Comparison of ENCODE assay signal across 13 mouse cellular contexts in the genomic region with DNA sequence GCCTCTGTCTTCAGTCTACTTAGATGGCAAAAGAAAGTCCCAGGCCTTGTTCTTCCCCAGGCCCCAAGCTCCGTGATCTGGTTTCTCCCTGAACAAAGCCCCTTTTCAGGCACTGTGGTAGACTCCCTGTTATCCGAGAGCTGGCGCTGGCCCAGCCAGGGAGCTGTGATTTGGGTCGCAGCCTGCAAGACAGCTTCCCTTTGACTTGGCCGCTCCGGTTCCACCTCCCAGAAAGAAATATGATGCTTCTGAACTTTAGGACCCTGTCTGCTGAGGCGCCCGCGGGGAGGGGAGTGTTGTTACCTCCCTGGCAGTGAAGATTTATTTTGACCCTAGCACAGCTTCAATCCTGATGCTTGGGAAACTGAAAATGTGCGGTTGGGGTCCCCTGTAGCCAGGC. TPM values are rescaled to one million over a fixed set of nuclear protein-coding genes. Genes with fewer than 3 reads are reported as not detected.
DNase-seq lines count a peak whose midpoint lies in the region; ATAC-seq and TF ChIP-seq lines count a peak whose summit lies in the region.
"Had no signal": no experiment of that assay in that cellular context is flagged by ENCODE, and none has a peak within 500 bp of the region (broad histone marks: within the 10 kb centered on the region; RNA-seq: fewer than 3 reads in every experiment).

No protein-coding gene starts in this region.

- H3K27me3 ChIP-seq in kidney, embryonic 14.5 days (ENCODE audit: control insufficient read depth, insufficient read depth, low read length), result no peaks in the 10 kb centered on the region
- no peaks in the 10 kb centered on the region for H3K27me3 ChIP-seq in limb, embryonic 12.5 days

- peaks cover 25% of the 10 kb centered on the region; the same call in 1 of the 2 replicates for H3K4me1 ChIP-seq in kidney, embryonic 14.5 days (ENCODE audit: control insufficient read depth, insufficient read depth, low read length)
- peaks cover 21% of the 10 kb centered on the region for H3K4me1 ChIP-seq in limb, embryonic 12.5 days (replicated peaks)
- H3K4me1 ChIP-seq in lung, adult 2 months (ENCODE audit: control insufficient read depth, insufficient read depth, low read length), result no peaks in the 10 kb centered on the region

- no peak overlapping the region for H3K4me2 ChIP-seq in kidney, embryonic 14.5 days (replicated peaks; ENCODE audit: low read depth, low read length)
- no peak overlapping the region; the same call in 1 of the 2 replicates for H3K4me2 ChIP-seq in limb, embryonic 12.5 days

- no peak overlapping the region for H3K9ac ChIP-seq in kidney, embryonic 14.5 days (ENCODE audit: low read depth, low read length)
- H3K9ac ChIP-seq in limb, embryonic 12.5 days (replicated peaks), result no peak overlapping the region
- H3K9ac ChIP-seq: forebrain, postnatal 0 days had no signal

- TF ChIP-seq CTCF in brain, embryonic 14.5 days (IDR thresholded peaks at IDR 0.05; ENCODE audit: borderline replicate concordance, extremely low read depth, insufficient read depth, insufficient read length), result no peak
- TF ChIP-seq CTCF in lung, adult 2 months (IDR thresholded peaks at IDR 0.05; ENCODE audit: insufficient read depth, low read length), result no peak

- peak; percentile 84 for ATAC-seq in kidney, embryonic 14.5 days (ENCODE audit: low FRiP score, low TSS enrichment)
- peak; percentile 53; the same call in 1 of the 2 replicates for ATAC-seq in limb, embryonic 12.5 days (ENCODE audit: insufficient number of reproducible peaks, insufficient read depth, low FRiP score, low TSS enrichment, low read depth)
- ATAC-seq: forebrain, postnatal 0 days had no signal

- peak overlapping the region; percentile 42 for H3K27ac ChIP-seq in kidney, embryonic 14.5 days (ENCODE audit: low read depth, low read length)
- H3K27ac ChIP-seq in limb, embryonic 12.5 days, result peak overlapping the region; percentile 76

- no peaks in the 10 kb centered on the region for H3K9me3 ChIP-seq in kidney, embryonic 14.5 days (ENCODE audit: control insufficient read depth, low read length)
- no peaks in the 10 kb centered on the region for H3K9me3 ChIP-seq in limb, embryonic 12.5 days

- no peak for TF ChIP-seq POLR2A in brain, embryonic 14.5 days (IDR thresholded peaks at IDR 0.05; ENCODE audit: borderline replicate concordance, extremely low read depth, insufficient read depth, insufficient read length, poor library complexity, severe bottlenecking)
- TF ChIP-seq POLR2A in lung, adult 2 months (IDR thresholded peaks at IDR 0.05; ENCODE audit: borderline replicate concordance, extremely low read depth, low read depth, low read length), result no peak

- DNase-seq in kidney, adult 9 months, result no peak
- DNase-seq in brain, embryonic 14.5 days (ENCODE audit: low read depth), result peak; percentile 51
- DNase-seq in embryo, embryonic 10.5 days (ENCODE audit: low spot score), result peak; percentile 78
- DNase-seq in layer of hippocampus, postnatal 36 days, result no peak
- DNase-seq in lung, adult 2 months, result no peak
- DNase-seq: cerebellum, adult 9-11 months; forebrain, postnatal 0 days; right cerebral cortex, postnatal 25 days; thymus, adult 2 months had no signal

- H3K36me3 ChIP-seq in kidney, embryonic 14.5 days (ENCODE audit: control insufficient read depth, insufficient read depth, low read length), result no peaks in the 10 kb centered on the region
- H3K36me3 ChIP-seq in limb, embryonic 12.5 days, result no peaks in the 10 kb centered on the region

- 5% methylated on average over 10 of the region's 10 CpGs for WGBS in kidney, embryonic 14.5 days
- 11% methylated on average over 10 of the region's 10 CpGs for WGBS in limb, embryonic 12.5 days
- WGBS in lung, adult 2 months, result 51% methylated on average over 10 of the region's 10 CpGs

- H3K4me3 ChIP-seq in kidney, embryonic 14.5 days (ENCODE audit: low read length), result no peak overlapping the region
- no peak overlapping the region for H3K4me3 ChIP-seq in limb, embryonic 12.5 days (replicated peaks)
- no peak overlapping the region for H3K4me3 ChIP-seq in lung, adult 2 months (replicated peaks; ENCODE audit: extremely low read depth, low read depth, low read length)

RNA-seq across cellular contexts. Expression of a gene that starts 18.1 kb away (rescaled TPM):
- polyA plus RNA-seq in kidney, embryonic 14.5 days (2014; fragmentation: Nextera tagmentation; extraction: Ambion mirVana), result 3.2 and 4.0 TPM in 2 replicates
- 0.57 and 0.72 TPM in 2 replicates for polyA plus RNA-seq in brain, embryonic 14.5 days (2012; rRNA removed)
- polyA plus RNA-seq in limb, embryonic 12.5 days (2016; fragmentation: Nextera tagmentation; extraction: Ambion mirVana), result 0.23 and 0.35 TPM in 2 replicates
- total RNA-seq in layer of hippocampus, postnatal 36 days (2021), result 100 to 1,000 TPM; 250 to 311 TPM
- 8.5 and 12.1 TPM in 2 replicates for polyA plus RNA-seq in lung, adult 2 months (2012; rRNA removed)
- total RNA-seq: liver, adult 2 months had no signal
- polyA plus RNA-seq: liver, adult 2 months had no signal

RNA-seq across cellular contexts. Expression of a gene that starts 42.6 kb away (rescaled TPM):
- polyA plus RNA-seq in kidney, embryonic 14.5 days (2014; fragmentation: Nextera tagmentation; extraction: Ambion mirVana), result 2.7 and 2.8 TPM in 2 replicates
- 0.07 TPM in 1 of 2 replicates, not detected in the other for polyA plus RNA-seq in brain, embryonic 14.5 days (2012; rRNA removed)
- polyA plus RNA-seq in limb, embryonic 12.5 days (2016; fragmentation: Nextera tagmentation; extraction: Ambion mirVana), result 0.23 TPM in 1 of 2 replicates, not detected in the other
- total RNA-seq in layer of hippocampus, postnatal 36 days (2021), result not detected
- 4.3 and 5.1 TPM in 2 replicates for polyA plus RNA-seq in lung, adult 2 months (2012; rRNA removed)
- total RNA-seq: forebrain, postnatal 0 days had no signal
- polyA plus RNA-seq: heart, embryonic 14.5 days had no signal

Comparison
In these comparisons a context has a peak if more than half of its experiments do, and no peak if none do; other contexts are left out.
1. DNase-seq: peak in brain, embryonic 14.5 days (single experiment) and embryo, embryonic 10.5 days (single experiment); none in kidney, adult 9 months (single experiment), layer of hippocampus, postnatal 36 days (0 of 2) and lung, adult 2 months (single experiment).